Mouse (Mus musculus) mouse trophoblast stem cell (cell line): Measurements from ENCODE around the gene Dennd2a.

Experiments used
- in situ Hi-C, 2 experiments: fragments of 300-500 bp; cut with MseI, MboI; formaldehyde crosslinking; loops; 2 replicates in 1 of 2; 3 replicates in 1 of 2; pipeline ENCODE4 v1.15.1; 2025

Gene Dennd2a

GRCm38 (mm10) chr6:39423130-39423551 lies 134.5 kb downstream of the Dennd2a start:
- in situ Hi-C loops = no loop called here

GRCm38 (mm10) chr6:39420867-39421266 lies 136.8 kb downstream of the Dennd2a start:
- in situ Hi-C loops = no loop called here

GRCm38 (mm10) chr6:39419851-39420721 lies 137.6 kb downstream of the Dennd2a start, which contains the start of gene Mkrn1:
Gene Mkrn1, minus strand, starts transcription at chr6:39420462.
- in situ Hi-C loops = loop anchor here in 1 of 2 experiments (5.0 kb wide), 1 partner anchor 32 kb away; no protein-coding TSS in a partner anchor

- in situ Hi-C loops = loop anchor here in 1 of 2 experiments (5.0 kb wide), 1 partner anchor 33 kb away; no protein-coding TSS in a partner anchor
These were observed 138.2 kb downstream of the Dennd2a start for GRCm38 (mm10) chr6:39419386-39419850.

GRCm38 (mm10) chr6:39416654-39417053 lies 141.0 kb downstream of the Dennd2a start:
- in situ Hi-C loops = loop anchor here in 1 of 2 experiments (5.0 kb wide), 1 partner anchor 36 kb away; no protein-coding TSS in a partner anchor

GRCm38 (mm10) chr6:39415762-39416161 lies 141.9 kb downstream of the Dennd2a start:
- in situ Hi-C loops = loop anchor here in 1 of 2 experiments (5.0 kb wide), 1 partner anchor 37 kb away; no protein-coding TSS in a partner anchor

- in situ Hi-C loops = loop anchor here in 1 of 2 experiments (5.0 kb wide), 1 partner anchor 38 kb away; no protein-coding TSS in a partner anchor
These were observed 143.6 kb downstream of the Dennd2a start for GRCm38 (mm10) chr6:39414106-39414505.
